Mouse (Mus musculus): ENCODE measurements around the gene Cacna2d3. TPM values are rescaled to one million over a fixed set of nuclear protein-coding genes. Genes with fewer than 3 reads are reported as not detected.

Cacna2d3 gene
- polyA plus RNA-seq, 1 experiment from 2014 or later: 0.88 TPM

DNA sequence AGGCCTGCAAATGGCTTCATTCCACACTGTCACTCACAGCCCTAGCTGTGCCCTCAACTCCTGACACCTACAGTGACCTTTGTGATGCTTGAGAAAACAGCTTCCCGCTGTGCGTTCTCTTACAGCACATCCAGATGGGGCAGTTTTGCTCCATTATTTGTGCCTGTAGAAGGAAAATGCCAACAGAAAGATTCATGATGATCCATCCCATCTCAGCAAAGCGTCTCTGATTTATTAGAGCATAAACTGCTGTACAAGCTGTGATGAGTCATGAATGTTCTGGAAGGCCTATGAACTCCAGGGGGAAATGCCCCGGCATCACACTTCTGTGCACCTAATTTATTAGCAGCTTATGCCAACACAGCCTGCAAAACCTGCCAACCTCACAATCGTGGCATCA lies 453.1 kb downstream of the Cacna2d3 start:
- no peaks in the 10 kb centered on the region for H3K36me3 ChIP-seq (replicated peaks)
- H3K4me1 ChIP-seq: peaks cover 15% of the 10 kb centered on the region
- H3K27me3 ChIP-seq (ENCODE audit: poor library complexity, severe bottlenecking): no peaks in the 10 kb centered on the region
- H3K27ac ChIP-seq: no peak overlapping the region
- DNase-seq (ENCODE audit: extremely low spot score, low spot score): no peak
- H3K9me3 ChIP-seq: no peaks in the 10 kb centered on the region
- no peak overlapping the region for H3K4me3 ChIP-seq
- 81% methylated on average over 5 of the region's 5 CpGs for WGBS

DNA sequence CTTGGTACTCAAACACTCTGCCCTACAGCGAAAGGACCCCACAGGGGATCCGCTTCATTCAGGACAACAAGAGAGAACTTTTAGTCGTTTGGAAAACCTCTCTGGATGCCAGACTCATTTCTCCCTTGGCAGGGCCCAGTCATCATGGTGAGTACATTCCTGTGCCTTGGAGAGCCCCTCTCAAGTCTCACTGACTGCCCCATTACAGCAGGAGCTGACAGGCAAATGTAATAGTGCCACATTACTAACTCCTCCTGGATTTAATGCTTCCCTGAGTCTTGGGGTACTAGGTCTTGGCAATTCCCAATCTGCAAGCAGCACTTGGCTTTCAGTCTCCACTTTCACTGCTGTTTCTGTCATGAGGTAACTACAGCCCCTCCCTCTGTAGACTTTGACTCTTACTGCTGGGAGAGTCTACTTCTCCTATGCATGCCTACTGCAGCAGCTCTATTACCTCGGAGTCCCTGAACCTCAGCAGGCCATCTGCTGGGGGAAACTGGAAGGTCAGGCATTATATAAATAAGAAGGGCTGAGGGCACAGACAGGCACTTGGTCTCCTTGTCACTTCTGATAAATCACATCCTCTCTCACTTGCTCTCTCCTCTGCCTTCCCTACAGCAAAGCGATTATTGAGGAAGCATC lies 454.3 kb downstream of the Cacna2d3 start:
- peaks cover 15% of the 10 kb centered on the region for H3K4me1 ChIP-seq
- H3K27ac ChIP-seq: no peak overlapping the region
- no peaks in the 10 kb centered on the region for H3K36me3 ChIP-seq (replicated peaks)
- DNase-seq (ENCODE audit: extremely low spot score, low spot score): no peak
- H3K27me3 ChIP-seq (ENCODE audit: poor library complexity, severe bottlenecking): no peaks in the 10 kb centered on the region
- 74% methylated on average over 5 of the region's 5 CpGs for WGBS
- H3K4me3 ChIP-seq: no peak overlapping the region
- no peaks in the 10 kb centered on the region for H3K9me3 ChIP-seq

DNA sequence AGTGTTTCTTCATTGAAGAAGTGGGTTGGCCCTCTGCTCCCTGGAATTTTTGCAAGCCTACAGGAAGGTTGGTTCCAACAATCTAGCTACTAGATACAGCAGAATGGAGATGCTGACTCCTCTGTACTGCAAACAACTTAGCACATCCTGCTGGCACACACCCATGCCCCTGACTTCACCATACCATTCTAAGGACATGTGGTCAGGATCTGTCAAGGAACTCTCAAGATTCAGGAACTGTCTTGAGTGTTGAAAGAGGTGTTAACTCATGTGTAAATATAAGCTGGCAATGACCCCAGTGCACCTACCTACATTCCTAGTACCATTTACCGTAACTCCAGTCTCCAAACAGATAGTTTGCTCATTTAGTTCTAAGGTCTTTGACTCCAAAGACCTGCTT lies 461.0 kb downstream of the Cacna2d3 start:
- no peak overlapping the region for H3K4me3 ChIP-seq
- no peak overlapping the region for H3K27ac ChIP-seq
- H3K4me1 ChIP-seq: no peaks in the 10 kb centered on the region
- no peaks in the 10 kb centered on the region for H3K27me3 ChIP-seq (ENCODE audit: poor library complexity, severe bottlenecking)
- WGBS: 97% methylated on average over 1 of the region's 1 CpGs
- H3K9me3 ChIP-seq: peaks cover 3% of the 10 kb centered on the region; the same call in 1 of the 2 replicates
- DNase-seq (ENCODE audit: extremely low spot score, low spot score): no peak
- no peaks in the 10 kb centered on the region for H3K36me3 ChIP-seq (replicated peaks)

DNA sequence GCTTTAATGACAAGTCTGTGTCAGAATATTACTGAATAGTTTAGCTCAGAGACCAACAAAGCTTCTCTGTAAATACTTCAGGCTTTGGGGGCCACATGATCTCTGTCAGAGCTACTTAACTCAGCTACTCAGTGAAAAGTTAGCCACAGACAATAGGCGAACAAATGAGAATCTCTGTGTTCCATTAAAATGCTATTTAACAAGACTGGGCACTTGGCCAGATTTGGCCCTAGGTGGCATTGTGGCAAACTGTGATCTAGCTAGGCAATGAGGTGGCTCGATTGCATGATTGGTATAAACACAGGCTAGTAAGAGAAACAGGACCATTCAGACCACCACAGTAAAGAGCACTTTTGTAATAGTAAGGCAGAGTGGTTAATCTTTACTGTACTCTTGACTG lies 478.1 kb downstream of the Cacna2d3 start:
- DNase-seq (ENCODE audit: extremely low spot score, low spot score): no peak
- WGBS: 85% methylated on average over 2 of the region's 2 CpGs

DNA sequence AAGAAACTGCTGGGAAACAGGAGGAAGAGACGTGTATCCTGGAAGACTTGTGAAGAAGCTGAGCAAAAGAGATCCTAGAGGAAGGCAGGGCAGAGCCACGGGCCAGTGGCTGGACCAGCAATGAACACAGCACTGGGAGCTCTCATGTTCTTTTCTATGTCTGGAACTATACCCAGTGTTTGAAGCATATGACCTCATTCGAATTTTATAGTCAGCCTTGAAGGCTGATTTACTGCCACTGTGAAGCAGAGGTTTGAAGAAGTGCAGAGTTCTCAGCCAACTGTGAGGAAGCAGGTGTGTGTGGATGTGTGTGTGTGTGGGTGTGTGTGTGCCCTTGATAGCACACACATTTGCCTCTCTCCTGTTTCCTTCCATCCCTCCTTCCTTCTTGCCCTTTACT lies 483.2 kb downstream of the Cacna2d3 start:
- Histone ChIP-seq H3K27me3 (ENCODE audit: poor library complexity, severe bottlenecking) (no peaks in the 10 kb centered on the region), H3K36me3 (replicated peaks) (no peaks in the 10 kb centered on the region), H3K4me3 (no peak overlapping the region), H3K27ac (no peak overlapping the region), H3K4me1 (no peaks in the 10 kb centered on the region), H3K9me3 (peaks cover 5% of the 10 kb centered on the region)
- DNase-seq (ENCODE audit: extremely low spot score, low spot score): no peak
- WGBS: 89% methylated on average over 3 of the region's 3 CpGs

More for the DNA sequence above, 478.1 kb downstream of the Cacna2d3 start:
- H3K9me3 ChIP-seq: peaks cover 16% of the 10 kb centered on the region
- no peaks in the 10 kb centered on the region for H3K4me1 ChIP-seq
- H3K36me3 ChIP-seq (replicated peaks): no peaks in the 10 kb centered on the region
- H3K27me3 ChIP-seq (ENCODE audit: poor library complexity, severe bottlenecking): no peaks in the 10 kb centered on the region
- H3K4me3 ChIP-seq: no peak overlapping the region
- no peak overlapping the region for H3K27ac ChIP-seq

DNA sequence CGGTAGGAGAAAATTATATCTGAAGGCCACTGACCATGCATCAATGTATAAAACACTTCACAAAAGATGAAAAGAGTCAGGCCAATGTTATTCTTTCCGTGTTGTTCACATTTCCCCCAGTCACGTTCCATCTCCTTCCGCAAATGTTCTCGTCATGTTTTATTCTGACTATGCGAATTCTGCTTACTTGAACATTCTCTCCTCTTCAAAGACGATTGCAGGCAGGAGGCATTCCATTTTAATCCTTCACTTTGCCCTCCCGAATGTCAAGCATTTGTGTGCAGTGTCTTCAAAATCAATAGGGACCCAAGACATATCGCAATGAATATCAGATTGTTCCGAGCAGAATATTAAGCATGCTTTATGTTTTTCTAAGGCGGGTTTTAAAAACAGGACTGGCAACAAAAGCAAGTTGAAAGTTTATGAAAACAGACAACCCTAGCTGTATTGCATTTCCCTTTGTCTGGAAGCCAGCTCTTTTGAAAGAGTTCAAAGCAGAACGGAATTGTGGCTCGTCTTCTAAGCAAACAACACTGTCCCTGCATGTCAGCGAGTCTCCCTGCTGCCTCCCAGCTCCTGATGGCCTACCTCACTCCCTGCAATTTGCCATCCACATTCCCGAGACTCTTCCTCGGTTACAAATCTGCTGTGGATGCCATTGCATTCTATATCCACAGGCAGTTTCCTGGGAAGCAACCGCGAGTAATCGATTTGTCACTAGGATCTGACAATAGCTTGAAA lies 492.5 kb downstream of the Cacna2d3 start:
- Histone ChIP-seq H3K4me1 (peaks cover 32% of the 10 kb centered on the region), H3K27ac (peak overlapping the region; percentile 48; the same call in 1 of the 2 replicates), H3K4me3 (no peak overlapping the region), H3K27me3 (ENCODE audit: poor library complexity, severe bottlenecking) (no peaks in the 10 kb centered on the region), H3K36me3 (replicated peaks) (no peaks in the 10 kb centered on the region), H3K9me3 (no peaks in the 10 kb centered on the region)
- 59% methylated on average over 19 of the region's 19 CpGs for WGBS
- DNase-seq (ENCODE audit: extremely low spot score, low spot score): peak; percentile 15

DNA sequence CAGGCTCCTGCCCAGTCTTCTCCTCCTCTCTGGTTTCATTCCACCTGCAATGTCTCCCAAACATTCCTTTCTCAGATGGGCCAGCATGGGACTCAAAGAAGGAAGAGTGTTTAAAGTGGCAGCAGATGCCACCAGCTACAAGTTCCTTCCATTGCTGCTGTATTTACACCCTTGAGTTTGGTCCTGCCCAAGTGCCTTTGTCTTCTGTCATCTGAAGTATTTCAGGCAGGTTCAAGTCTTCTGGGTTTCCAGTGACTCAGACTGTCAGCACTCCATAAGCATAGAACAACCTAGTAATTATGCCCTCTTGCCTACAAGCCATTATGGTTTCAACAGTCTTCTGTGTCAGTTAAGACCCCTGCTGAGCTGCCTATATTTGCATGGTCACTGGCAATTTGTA lies 493.2 kb downstream of the Cacna2d3 start:
- Histone ChIP-seq H3K4me3 (no peak overlapping the region), H3K27me3 (ENCODE audit: poor library complexity, severe bottlenecking) (no peaks in the 10 kb centered on the region), H3K9me3 (no peaks in the 10 kb centered on the region), H3K36me3 (replicated peaks) (no peaks in the 10 kb centered on the region), H3K4me1 (peaks cover 32% of the 10 kb centered on the region), H3K27ac (no peak overlapping the region)
- no peak for DNase-seq (ENCODE audit: extremely low spot score, low spot score)

DNA sequence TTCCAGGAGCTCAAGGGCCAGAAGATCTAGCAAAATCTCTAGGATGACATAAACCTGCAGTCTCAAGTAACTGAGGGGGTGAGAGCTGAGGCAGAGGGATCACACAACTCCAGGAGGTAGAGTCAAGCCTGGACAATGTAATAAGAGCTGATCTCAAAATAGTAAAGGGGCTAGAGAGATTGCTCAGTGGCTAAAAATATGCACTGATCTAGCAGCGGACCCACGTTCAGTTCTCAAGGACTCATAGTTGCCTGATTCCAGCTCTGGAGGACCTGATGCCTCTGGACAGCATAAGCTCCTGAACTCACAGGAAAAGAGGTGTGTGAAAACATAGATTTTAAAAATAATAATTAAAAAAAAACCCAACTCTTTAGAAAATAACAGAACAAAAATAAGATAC lies 493.7 kb downstream of the Cacna2d3 start:
- peaks cover 32% of the 10 kb centered on the region for H3K4me1 ChIP-seq
- H3K9me3 ChIP-seq: no peaks in the 10 kb centered on the region
- WGBS: 90% methylated on average over 2 of the region's 2 CpGs
- no peaks in the 10 kb centered on the region for H3K27me3 ChIP-seq (ENCODE audit: poor library complexity, severe bottlenecking)
- DNase-seq (ENCODE audit: extremely low spot score, low spot score): no peak
- H3K27ac ChIP-seq: no peak overlapping the region
- no peaks in the 10 kb centered on the region for H3K36me3 ChIP-seq (replicated peaks)
- no peak overlapping the region for H3K4me3 ChIP-seq

DNA sequence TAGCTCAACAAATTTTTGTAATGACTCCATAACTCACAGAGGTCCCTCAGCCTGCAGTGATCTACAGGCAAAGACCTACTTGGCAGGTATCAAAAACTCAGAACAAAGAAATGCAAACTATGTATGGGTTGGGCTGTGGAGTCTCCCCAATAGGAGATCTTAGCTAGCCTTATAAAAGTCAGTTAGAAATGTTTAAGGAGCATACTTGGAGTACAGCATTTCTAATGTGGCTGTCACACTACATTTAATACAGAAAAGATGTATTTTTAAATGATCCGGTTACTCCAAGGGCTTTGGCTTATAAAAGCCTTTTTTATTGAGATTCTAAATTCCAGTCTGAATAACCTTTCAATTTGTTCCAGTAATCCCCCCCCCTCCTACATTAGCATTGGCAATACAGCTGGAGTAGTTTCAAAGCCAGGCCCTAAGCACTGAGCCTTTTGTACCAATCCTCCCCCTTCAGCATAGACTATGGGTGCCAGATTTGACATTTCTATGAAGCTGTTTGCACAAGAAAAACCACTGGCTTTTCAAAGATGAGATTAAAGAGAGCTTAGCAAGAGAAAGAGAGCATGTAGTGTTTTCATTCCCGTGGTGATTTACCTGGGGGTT lies 495.8 kb downstream of the Cacna2d3 start:
- H3K36me3 ChIP-seq (replicated peaks): no peaks in the 10 kb centered on the region
- no peak overlapping the region for H3K4me3 ChIP-seq
- 26% methylated on average over 2 of the region's 2 CpGs for WGBS
- H3K4me1 ChIP-seq: peaks cover 32% of the 10 kb centered on the region
- no peaks in the 10 kb centered on the region for H3K9me3 ChIP-seq
- DNase-seq (ENCODE audit: extremely low spot score, low spot score): no peak
- H3K27me3 ChIP-seq (ENCODE audit: poor library complexity, severe bottlenecking): no peaks in the 10 kb centered on the region
- no peak overlapping the region for H3K27ac ChIP-seq

DNA sequence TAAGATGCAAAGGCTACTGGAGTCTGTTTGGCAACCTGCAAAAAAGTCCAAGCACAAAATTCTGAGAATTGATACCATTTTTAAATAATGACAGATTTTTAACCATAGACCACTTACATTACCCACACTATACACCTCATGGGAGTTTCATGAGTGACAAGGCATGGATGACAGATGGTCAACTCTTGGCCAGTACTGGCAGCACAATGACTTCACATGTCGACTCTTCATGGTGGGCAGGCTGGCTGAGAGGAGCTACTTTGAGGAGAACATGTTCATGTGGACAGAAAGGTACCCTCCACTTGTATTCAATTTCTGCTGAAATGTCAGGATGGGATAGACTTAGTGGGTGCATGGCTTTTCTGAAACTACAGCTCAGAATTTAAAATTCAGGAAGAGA lies 498.7 kb downstream of the Cacna2d3 start:
- 92% methylated on average over 1 of the region's 1 CpGs for whole genome bisulfite sequencing
- DNase-seq (ENCODE audit: extremely low spot score, low spot score): no peak
- Histone ChIP-seq H3K27me3 (ENCODE audit: poor library complexity, severe bottlenecking) (no peaks in the 10 kb centered on the region), H3K27ac (no peak overlapping the region), H3K36me3 (replicated peaks) (no peaks in the 10 kb centered on the region), H3K9me3 (no peaks in the 10 kb centered on the region), H3K4me3 (no peak overlapping the region), H3K4me1 (peaks cover 12% of the 10 kb centered on the region)

DNA sequence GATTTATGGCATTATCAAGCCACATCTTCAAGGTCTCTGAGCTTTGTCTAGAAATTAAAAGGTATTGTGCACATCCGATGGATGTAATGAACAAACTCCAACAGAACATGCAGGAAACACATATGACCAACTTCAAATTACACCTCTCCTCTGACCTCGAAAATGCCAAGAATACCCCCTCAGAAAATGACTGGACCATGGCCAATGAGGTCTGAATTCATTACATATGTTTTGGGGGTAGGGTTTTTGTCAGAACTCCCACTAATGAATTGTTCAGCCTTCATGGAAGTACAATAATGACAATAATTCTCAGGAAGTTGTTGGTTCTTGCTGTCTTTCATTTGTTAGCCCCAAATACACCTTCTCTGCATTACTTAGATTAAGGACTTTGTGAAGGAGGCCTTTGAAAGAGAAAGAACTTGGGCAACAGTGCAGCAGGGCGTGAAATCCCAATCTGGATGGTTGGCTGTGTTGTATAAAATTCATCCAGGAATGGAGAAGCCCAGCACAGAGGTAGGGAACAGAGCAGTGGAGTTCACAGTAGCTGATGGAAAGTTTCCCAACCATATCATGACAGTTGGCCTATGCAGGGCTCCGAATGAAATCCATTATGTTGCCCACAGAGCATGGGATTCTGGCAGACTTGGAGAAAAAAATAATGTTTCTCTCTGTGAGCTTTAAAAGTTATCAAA lies 499.3 kb downstream of the Cacna2d3 start:
- Histone ChIP-seq H3K36me3 (replicated peaks) (no peaks in the 10 kb centered on the region), H3K9me3 (no peaks in the 10 kb centered on the region), H3K4me1 (peaks cover 12% of the 10 kb centered on the region), H3K27ac (no peak overlapping the region), H3K27me3 (ENCODE audit: poor library complexity, severe bottlenecking) (no peaks in the 10 kb centered on the region), H3K4me3 (no peak overlapping the region)
- no peak for DNase-seq (ENCODE audit: extremely low spot score, low spot score)
- 88% methylated on average over 4 of the region's 4 CpGs for WGBS

DNA sequence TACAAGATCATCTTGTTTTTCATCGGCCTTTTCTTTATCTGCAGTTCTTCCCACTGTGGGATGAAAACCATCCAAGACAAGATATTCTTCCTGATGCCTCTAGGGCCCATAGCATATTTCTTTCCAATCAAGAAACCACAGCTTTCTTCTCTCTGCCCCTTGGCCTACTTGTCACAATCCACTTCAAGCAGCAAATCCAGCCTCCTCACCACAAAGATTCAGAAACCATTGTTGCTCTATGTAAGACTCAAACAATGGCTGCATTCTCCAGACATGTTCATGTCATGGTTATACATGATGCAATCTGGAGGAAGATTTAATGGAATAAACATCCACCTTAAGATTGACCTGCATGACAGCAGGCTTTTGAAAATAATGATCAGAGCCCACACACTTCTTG lies 505.6 kb downstream of the Cacna2d3 start:
- WGBS: 88% methylated on average over 1 of the region's 1 CpGs
- no peak for DNase-seq (ENCODE audit: extremely low spot score, low spot score)
- Histone ChIP-seq H3K27ac (no peak overlapping the region), H3K4me3 (no peak overlapping the region), H3K27me3 (ENCODE audit: poor library complexity, severe bottlenecking) (no peaks in the 10 kb centered on the region), H3K9me3 (no peaks in the 10 kb centered on the region), H3K4me1 (no peaks in the 10 kb centered on the region), H3K36me3 (replicated peaks) (no peaks in the 10 kb centered on the region)

DNA sequence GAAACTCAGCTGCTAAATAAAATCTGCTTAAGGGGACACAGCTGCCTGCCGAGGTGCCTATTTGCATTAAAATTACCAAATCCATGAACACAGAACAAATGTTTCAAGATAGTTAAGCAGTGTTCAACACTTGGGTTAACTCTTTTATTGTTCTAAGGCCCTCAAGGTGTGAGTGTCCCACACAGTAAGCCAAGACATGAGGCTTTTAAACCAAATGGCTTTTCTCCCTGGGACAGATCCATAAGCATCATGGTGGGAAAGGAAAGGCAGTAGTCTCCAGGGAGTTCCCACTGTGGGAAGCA lies 516.7 kb downstream of the Cacna2d3 start:
- Histone ChIP-seq H3K36me3 (replicated peaks) (no peaks in the 10 kb centered on the region), H3K4me3 (no peak overlapping the region), H3K4me1 (peaks cover 11% of the 10 kb centered on the region), H3K27ac (0 out of 2 replicates have a peak overlapping the region, but pooled peaks have one; percentile 8), H3K9me3 (no peaks in the 10 kb centered on the region; the same call in 1 of the 2 replicates), H3K27me3 (ENCODE audit: poor library complexity, severe bottlenecking) (no peaks in the 10 kb centered on the region)
- WGBS: 66% methylated on average over 1 of the region's 1 CpGs
- no peak for DNase-seq (ENCODE audit: extremely low spot score, low spot score)

Measured in forebrain, embryonic 10.5 days (tissue).